ENCODE assay signal across 1 mouse cellular context in the genomic region with DNA sequence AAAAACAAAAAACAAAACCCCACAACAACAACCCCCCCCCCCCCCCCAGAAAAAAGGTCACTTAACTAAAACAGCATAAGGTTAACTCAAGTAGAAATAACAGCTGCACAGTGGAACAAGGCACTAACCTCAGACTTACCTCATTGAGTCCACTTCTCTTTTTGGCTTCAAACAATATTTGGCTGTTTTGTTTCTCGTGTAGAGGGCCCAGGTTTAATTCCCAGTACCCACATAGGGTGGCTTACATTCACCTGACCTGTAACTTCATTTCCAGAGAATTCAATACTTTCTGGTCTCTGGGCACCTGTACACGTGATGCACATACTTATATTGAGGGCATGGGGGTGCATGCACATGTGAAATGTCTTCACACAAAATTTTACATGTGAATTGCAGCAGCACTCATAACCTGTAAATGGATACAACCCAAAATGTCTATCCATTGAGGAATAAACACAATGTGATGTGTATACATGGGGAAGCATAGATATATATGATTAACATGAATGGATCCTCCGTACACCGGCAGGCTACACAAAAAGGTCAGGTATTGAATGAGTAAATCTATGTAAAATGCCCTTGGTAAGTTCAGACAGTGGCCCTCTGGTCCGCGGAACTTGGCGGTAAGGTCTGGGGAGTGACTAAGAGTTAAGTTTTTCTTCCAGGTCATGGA.
TF ChIP-seq lines count a peak whose summit lies in the region.

No protein-coding gene starts in this region.

TF ChIP-seq in MEL, 35 proteins besides CTCF, POLR2A, EP300 and RAD21 (continued from another document):
- peak; percentile 12; the same call in 1 of the 2 replicates for TF ChIP-seq MYC (IDR thresholded peaks at IDR 0.05; ENCODE audit: low read depth, low read length)
- TF ChIP-seq MAFK (IDR thresholded peaks at IDR 0.05; ENCODE audit: borderline replicate concordance, low read depth, low read length) = 0 out of 2 replicates have a peak, but pooled peaks have one; percentile 6
- TF ChIP-seq ZKSCAN1 (IDR thresholded peaks at IDR 0.05; ENCODE audit: low read depth, low read length) = peak; percentile 48; the same call in 1 of the 2 replicates
- peak; percentile 64; the same call in 1 of the 2 replicates for TF ChIP-seq USF1 (IDR thresholded peaks at IDR 0.05; ENCODE audit: low read depth, low read length)
- no peak for TF ChIP-seq POLR2AphosphoS5 (IDR thresholded peaks at IDR 0.05; ENCODE audit: borderline replicate concordance, low read depth, low read length)
- peak; percentile 20; the same call in 1 of the 2 replicates for TF ChIP-seq TCF12 (IDR thresholded peaks at IDR 0.05; ENCODE audit: low read depth, low read length)
- TF ChIP-seq MYB (IDR thresholded peaks at IDR 0.05; ENCODE audit: low read depth, low read length) = peak; percentile 50; the same call in 1 of the 2 replicates
- TF ChIP-seq NELFE (IDR thresholded peaks at IDR 0.05; ENCODE audit: low read depth, low read length) = no peak
- 0 out of 2 replicates have a peak, but pooled peaks have one; percentile 30 for TF ChIP-seq ETS1 (IDR thresholded peaks at IDR 0.05; ENCODE audit: low read depth, low read length)
- 0 out of 2 replicates have a peak, but pooled peaks have one; percentile 32 for TF ChIP-seq SIN3A (IDR thresholded peaks at IDR 0.05; ENCODE audit: low read length)
- TF ChIP-seq ZMIZ1 (IDR thresholded peaks at IDR 0.05; ENCODE audit: low read depth, low read length) = peak; percentile 57; the same call in 1 of the 2 replicates
- TF ChIP-seq BHLHE40 (IDR thresholded peaks at IDR 0.05; ENCODE audit: borderline replicate concordance, low read depth, low read length) = peak; percentile 62
- no peak for TF ChIP-seq TAL1 (IDR thresholded peaks at IDR 0.05; ENCODE audit: low read length)
- 0 out of 2 replicates have a peak, but pooled peaks have one; percentile 42 for TF ChIP-seq TBP (IDR thresholded peaks at IDR 0.05; ENCODE audit: low read depth, low read length)
- no peak for TF ChIP-seq USF2 (IDR thresholded peaks at IDR 0.05; ENCODE audit: borderline replicate concordance in 1 of 2, insufficient read depth in 1 of 2, low read depth in 1 of 2, low read length in 2 of 2)
- no peak for TF ChIP-seq GABPA (IDR thresholded peaks at IDR 0.05; ENCODE audit: low read depth, low read length)
- TF ChIP-seq CHD1 (IDR thresholded peaks at IDR 0.05; ENCODE audit: low read depth, low read length) = no peak; the same call in 1 of the 2 replicates
- no peak for TF ChIP-seq ELF1 (IDR thresholded peaks at IDR 0.05; ENCODE audit: low read depth, low read length)
- TF ChIP-seq HCFC1 (IDR thresholded peaks at IDR 0.05; ENCODE audit: low read depth, low read length) = peak; percentile 32; the same call in 1 of the 2 replicates
- 0 out of 2 replicates have a peak, but pooled peaks have one; percentile 24 for TF ChIP-seq MAZ (IDR thresholded peaks at IDR 0.05; ENCODE audit: low read depth, low read length)
- peak; percentile 45 for TF ChIP-seq CHD2 (IDR thresholded peaks at IDR 0.05; ENCODE audit: low read length)
